ENCODE assay signal across 8 mouse cellular contexts in genomic region chr17:79518185-79518584, GRCm38 (mm10).
DNase-seq lines count a peak whose midpoint lies in the region; ATAC-seq and TF ChIP-seq lines count a peak whose summit lies in the region.

No protein-coding gene starts in this region.

- H3K9me3 ChIP-seq in liver, embryonic 14.5 days (ENCODE audit: control insufficient read depth, low read length) = no peaks in the 10 kb centered on the region

- TF ChIP-seq EP300 in liver, embryonic 14.5 days (IDR thresholded peaks at IDR 0.05; ENCODE audit: low read depth) = no peak

- 46% methylated on average over 3 of the region's 3 CpGs for WGBS in liver, embryonic 14.5 days (ENCODE audit: insufficient replicate concordance)

- TF ChIP-seq CTCF in liver, embryonic 14.5 days (IDR thresholded peaks at IDR 0.05; ENCODE audit: low read depth) = peak; percentile 45

- H3K4me3 ChIP-seq in liver, embryonic 14.5 days (ENCODE audit: insufficient read depth in 1 of 2, low read depth in 2 of 2, low read length in 2 of 2) = no peak overlapping the region

- no peaks in the 10 kb centered on the region for H3K4me1 ChIP-seq in liver, embryonic 14.5 days (replicated peaks; ENCODE audit: control insufficient read depth in 2 of 2, insufficient read depth in 2 of 2, low read length in 1 of 2)

- no peak overlapping the region for H3K9ac ChIP-seq in liver, embryonic 14.5 days (replicated peaks)

- no peaks in the 10 kb centered on the region for H3K27me3 ChIP-seq in liver, embryonic 14.5 days (ENCODE audit: control insufficient read depth, insufficient read depth, low read length)

- H3K4me2 ChIP-seq in liver, embryonic 14.5 days (ENCODE audit: low read depth) = no peak overlapping the region

- no peak for ATAC-seq in liver, embryonic 14.5 days (ENCODE audit: insufficient read depth)

- H3K36me3 ChIP-seq in liver, embryonic 14.5 days (replicated peaks; ENCODE audit: control insufficient read depth, insufficient read depth, low read depth) = no peaks in the 10 kb centered on the region

- no peak overlapping the region for H3K27ac ChIP-seq in liver, embryonic 14.5 days

- DNase-seq in cerebellum, postnatal 10 days = peak; percentile 15 to 38
- DNase-seq in cerebellum, postnatal 25 days = no peak
- peak; percentile 33 to 45 for DNase-seq in urinary bladder, postnatal 36 days (ENCODE audit: low spot score in 2 of 2)
- DNase-seq in urinary bladder, postnatal 10 days (ENCODE audit: low spot score) = no peak
- DNase-seq in liver, embryonic 14.5 days (ENCODE audit: low read depth in 3 of 3, low spot score in 3 of 3) = peak in 1 of 3 experiments; percentile 17
- peak; percentile 11 to 25 for DNase-seq in thymus, postnatal 36 days
- DNase-seq in cerebellum, adult 18-20 months = no peak
- DNase-seq in layer of hippocampus, adult 9-11 months = no peak

Comparison
In these comparisons a context has a peak if more than half of its experiments do, and no peak if none do; other contexts are left out.
1. DNase-seq: peak in cerebellum, postnatal 10 days (2 of 2), urinary bladder, postnatal 36 days (2 of 2) and thymus, postnatal 36 days (2 of 2); none in cerebellum, postnatal 25 days (0 of 2), urinary bladder, postnatal 10 days (single experiment), cerebellum, adult 18-20 months (0 of 2) and layer of hippocampus, adult 9-11 months (single experiment).